Mouse (Mus musculus) cerebellum, postnatal 25 days (tissue): ENCODE data around the gene Eif2ak4.

ENCODE experiments used
- DNase-seq, 2 experiments: peaks; one replicate each; pipeline ENCODE4 v3.0.0; 2021; ENCODE audit warnings: mixed read lengths in 2 of 2

Gene Eif2ak4

GRCm38 (mm10) chr2:118406811-118407210 lies 18.4 kb downstream of the Eif2ak4 start:
- DNase-seq: no peak

GRCm38 (mm10) chr2:118408336-118408895 lies 20.0 kb downstream of the Eif2ak4 start:
- DNase-seq: no peak

- no peak for DNase-seq
These were observed 24.4 kb downstream of the Eif2ak4 start for GRCm38 (mm10) chr2:118412821-118413220.

GRCm38 (mm10) chr2:118415601-118416355 lies 27.4 kb downstream of the Eif2ak4 start:
- no peak for DNase-seq

GRCm38 (mm10) chr2:118418076-118418475 lies 29.7 kb downstream of the Eif2ak4 start:
- no peak for DNase-seq

GRCm38 (mm10) chr2:118421951-118422350 lies 33.5 kb downstream of the Eif2ak4 start:
- DNase-seq: no peak

- DNase-seq: no peak
These were observed 34.0 kb downstream of the Eif2ak4 start for GRCm38 (mm10) chr2:118422385-118422784.

- no peak for DNase-seq
These were observed 39.9 kb downstream of the Eif2ak4 start for GRCm38 (mm10) chr2:118428296-118428695.

GRCm38 (mm10) chr2:118429297-118429696 lies 40.9 kb downstream of the Eif2ak4 start:
- no peak for DNase-seq

- no peak for DNase-seq
These were observed 42.2 kb downstream of the Eif2ak4 start for GRCm38 (mm10) chr2:118430630-118431029.

- peak; percentile 41 to 64 for DNase-seq
These were observed 43.2 kb downstream of the Eif2ak4 start for GRCm38 (mm10) chr2:118431589-118431988.

- no peak for DNase-seq
These were observed 53.8 kb downstream of the Eif2ak4 start for GRCm38 (mm10) chr2:118442172-118442571.

GRCm38 (mm10) chr2:118442723-118443122 lies 54.3 kb downstream of the Eif2ak4 start:
- DNase-seq: no peak

- DNase-seq: no peak
These were observed 57.6 kb downstream of the Eif2ak4 start for GRCm38 (mm10) chr2:118445696-118446674.

- no peak for DNase-seq
These were observed 59.8 kb downstream of the Eif2ak4 start for GRCm38 (mm10) chr2:118448181-118448580.

- no peak for DNase-seq
These were observed 62.6 kb downstream of the Eif2ak4 start for GRCm38 (mm10) chr2:118451056-118451455.

- DNase-seq: no peak
These were observed 68.6 kb downstream of the Eif2ak4 start for GRCm38 (mm10) chr2:118457029-118457428.

GRCm38 (mm10) chr2:118457463-118458261 lies 69.2 kb downstream of the Eif2ak4 start:
- no peak for DNase-seq

GRCm38 (mm10) chr2:118461480-118462165 lies 73.2 kb downstream of the Eif2ak4 start:
- DNase-seq: no peak

- DNase-seq: no peak
These were observed 75.1 kb downstream of the Eif2ak4 start for GRCm38 (mm10) chr2:118463480-118463879.

- no peak for DNase-seq
These were observed 76.0 kb downstream of the Eif2ak4 start for GRCm38 (mm10) chr2:118464450-118464849.

GRCm38 (mm10) chr2:118465894-118466293 lies 77.5 kb downstream of the Eif2ak4 start:
- no peak for DNase-seq
